Mouse (Mus musculus) left cerebral cortex, postnatal 14 days (tissue): Measurements from ENCODE around the gene Cldn34c1. TPM values are rescaled to one million over a fixed set of nuclear protein-coding genes. Genes with fewer than 3 reads are reported as not detected.
"Not testable (repeated sequence)": the region's sequence is repeated elsewhere in the genome, so short reads cannot be mapped to it uniquely, and the experiment has no call there.

Experiments
- DNase-seq, 2 experiments: peaks; one replicate each; pipeline ENCODE4 v3.0.0; 2021 to 2022; ENCODE audit warnings: low spot score in 2 of 2, mixed read lengths in 1 of 2
- intact Hi-C: fragments of 180-260 bp; cut with DNase I; formaldehyde crosslinking; loops from one replicate; pipeline ENCODE4 v1.15.1; 2025
- long read RNA-seq, 2 experiments: library from polyadenylated mRNA; stranded (forward); transcript quantifications; one replicate each; pipeline ENCODE4 v2.0.0; 2021
- total RNA-seq, 2 experiments: library from RNA; stranded (reverse); gene quantifications; 2 replicates each; pipeline ENCODE4 v1.2.3; 2021

Cldn34c1 gene
- 1 to 10 TPM; 2.6 to 5.4 TPM for total RNA-seq
- long read RNA-seq, experiment 1, partial matches to known transcripts, result 0 of 2 reads
- long read RNA-seq, experiment 1, other reads (novel, unspliced or antisense), result 1 of 2 reads
- long read RNA-seq, experiment 2, partial matches to known transcripts, result 0 of 1 reads
- long read RNA-seq, experiment 2, other reads (novel, unspliced or antisense), result 0 of 1 reads

GRCm38 (mm10) chrX:123103291-123104260, at the start of gene Cldn34c1:
Gene Cldn34c1 (plus strand): TSS chrX:123103495.
- DNase-seq, result peak; percentile 43 to 71
- intact Hi-C loops, result no loop called here

- intact Hi-C loops, result no loop called here
Observed at GRCm38 (mm10) chrX:123087441-123087840, 15.9 kb upstream of the Cldn34c1 start.

GRCm38 (mm10) chrX:123102806-123103205, 489 bp upstream of the Cldn34c1 start:
- intact Hi-C loops, result not testable (repeated sequence)

More at GRCm38 (mm10) chrX:123087441-123087840, 15.9 kb upstream of the Cldn34c1 start:
- no peak for DNase-seq

GRCm38 (mm10) chrX:123104692-123105091, 1.4 kb downstream of the Cldn34c1 start:
- DNase-seq, intact Hi-C loops: not testable (repeated sequence)

More at GRCm38 (mm10) chrX:123102806-123103205, 489 bp upstream of the Cldn34c1 start:
- DNase-seq, result peak in 1 of 2 experiments; percentile 2

GRCm38 (mm10) chrX:123222381-123222780, 119.1 kb downstream of the Cldn34c1 start, which contains the start of gene Srsx:
Gene Srsx (minus strand): TSS chrX:123222481.
- DNase-seq, intact Hi-C loops: not testable (repeated sequence)

Other genes starting within 250 kb of the Cldn34c1 start
- gene Gm17521, start 73.8 kb upstream of the Cldn34c1 start, total RNA-seq, result not detected
- gene Srsx, start 119.0 kb downstream of the Cldn34c1 start, total RNA-seq, result not detected
- not detected for gene Gm17577, start 143.4 kb downstream of the Cldn34c1 start, total RNA-seq